Mouse (Mus musculus) kidney, embryonic 16.5 days (tissue): ENCODE results near the gene Zfp672. TPM values are rescaled to one million over a fixed set of nuclear protein-coding genes. Genes with fewer than 3 reads are reported as not detected.

Experiments
- polyA plus RNA-seq: library from polyadenylated mRNA; unstranded; fragments of >200 nt; fragmentation: Nextera tagmentation; extraction: Ambion mirVana; gene quantifications from 2 replicates; pipeline ENCODE4 v1.2.1, GENCODE M21; 2015

Zfp672 gene
- polyA plus RNA-seq, 1 experiment from 2014 or later, result 40.9 TPM

Other genes with a start within 250 kb of the Zfp672 start
- not detected in 2 replicates for gene Gm12248, start 237.2 kb downstream of the Zfp672 start, polyA plus RNA-seq
- gene Cnot8, start 226.2 kb downstream of the Zfp672 start, polyA plus RNA-seq, result 89.4 and 93.5 TPM in 2 replicates
- 22.5 and 24.0 TPM in 2 replicates for gene Gemin5, start 161.8 kb downstream of the Zfp672 start, polyA plus RNA-seq
- 132 and 138 TPM in 2 replicates for gene Mrpl22, start 158.7 kb downstream of the Zfp672 start, polyA plus RNA-seq
- gene Igtp, start 130.8 kb downstream of the Zfp672 start, polyA plus RNA-seq, result 4.5 and 4.8 TPM in 2 replicates
- 2.6 and 2.7 TPM in 2 replicates for gene Irgm2, start 130.7 kb downstream of the Zfp672 start, polyA plus RNA-seq
- gene 4930438A08Rik, start 55.5 kb downstream of the Zfp672 start, polyA plus RNA-seq, result not detected in 2 replicates
- 30.1 and 33.3 TPM in 2 replicates for gene Zfp692, start 23.3 kb downstream of the Zfp672 start, polyA plus RNA-seq
- 41.2 and 41.8 TPM in 2 replicates for gene Sh3bp5l, start 385 bp upstream of the Zfp672 start, polyA plus RNA-seq
- 0.21 and 0.27 TPM in 2 replicates for gene Lypd8, start 48.7 kb upstream of the Zfp672 start, polyA plus RNA-seq
- gene 1810065E05Rik, start 90.8 kb upstream of the Zfp672 start, polyA plus RNA-seq, result not detected in 2 replicates
- not detected in 2 replicates for gene Gm12253, start 102.2 kb upstream of the Zfp672 start, polyA plus RNA-seq
- not detected in 2 replicates for gene Lypd9, start 122.6 kb upstream of the Zfp672 start, polyA plus RNA-seq
- not detected in 2 replicates for gene Olfr30, start 131.9 kb upstream of the Zfp672 start, polyA plus RNA-seq
- gene Olfr332, start 162.2 kb upstream of the Zfp672 start, polyA plus RNA-seq, result not detected in 2 replicates
- gene Olfr331, start 172.2 kb upstream of the Zfp672 start, polyA plus RNA-seq, result not detected in 2 replicates
- not detected in 2 replicates for gene Olfr330, start 204.5 kb upstream of the Zfp672 start, polyA plus RNA-seq
- not detected in 2 replicates for gene Olfr329-ps, start 216.1 kb upstream of the Zfp672 start, polyA plus RNA-seq
- gene Olfr328, start 225.3 kb upstream of the Zfp672 start, polyA plus RNA-seq, result 0.14 TPM in 1 of 2 replicates, not detected in the other
- not detected in 2 replicates for gene Olfr224, start 240.2 kb upstream of the Zfp672 start, polyA plus RNA-seq
- gene Olfr325, start 247.4 kb upstream of the Zfp672 start, polyA plus RNA-seq, result not detected in 2 replicates